Mouse (Mus musculus) kidney, adult 2 months (tissue): ENCODE measurements around the gene Slamf1.

ENCODE experiments used
- CTCF ChIP-seq: fragments of 200-500 bp; conservative IDR thresholded peaks from 2 replicates; pipeline ENCODE4 v1.5.1; 2011; ENCODE audit warnings: low read depth, mild to moderate bottlenecking, control low read depth, low read length, moderate library complexity, mixed read lengths; ENCODE audit not compliant: insufficient read depth, insufficient read length
- POLR2A ChIP-seq: fragments of 200-500 bp; IDR thresholded peaks from one replicate; pipeline ENCODE4 v1.6.1; 2011; ENCODE audit warnings: low read depth, low read length, control low read depth

GRCm38 (mm10) chr1:171766898-171767297 lies at the start of gene Slamf1:
- no peak for TF ChIP-seq CTCF
- TF ChIP-seq POLR2A = no peak
